Mouse (Mus musculus): ENCODE measurements around the gene Gm28036. TPM values are rescaled to one million over a fixed set of nuclear protein-coding genes. Genes with fewer than 3 reads are reported as not detected.
"Not testable (repeated sequence)": the region's sequence is repeated elsewhere in the genome, so short reads cannot be mapped to it uniquely, and the experiment has no call there.

Gene Gm28036
- total RNA-seq (2021): 10 to 100 TPM; 26.1 to 40.2 TPM

- intact Hi-C loops (cut with DNase I): no loop called here
- DNase-seq: no peak
Measured at GRCm38 (mm10) chr2:156126992-156127391, at the start of gene Gm28036. Gene Gm28036, minus strand, starts transcription at chr2:156127092.

- intact Hi-C loops (cut with DNase I): loop anchor here (10.0 kb wide), 1 partner anchor 192 kb away; no protein-coding TSS in a partner anchor
- DNase-seq: no peak
Measured at GRCm38 (mm10) chr2:156166557-156166956, 39.7 kb upstream of the Gm28036 start.

- no peak for DNase-seq
- intact Hi-C loops (cut with DNase I): loop anchor here (10.0 kb wide), 1 partner anchor 191 kb away; no protein-coding TSS in a partner anchor
Measured at GRCm38 (mm10) chr2:156165478-156165877, 38.6 kb upstream of the Gm28036 start.

- intact Hi-C loops (cut with DNase I): no loop called here
- no peak for DNase-seq
Measured at GRCm38 (mm10) chr2:156151538-156151937, 24.6 kb upstream of the Gm28036 start.

GRCm38 (mm10) chr2:156147316-156147915 lies 20.5 kb upstream of the Gm28036 start:
- intact Hi-C loops (cut with DNase I): no loop called here
- no peak for DNase-seq

- no peak for DNase-seq
- intact Hi-C loops (cut with DNase I): no loop called here
Measured at GRCm38 (mm10) chr2:156146272-156146989, 19.5 kb upstream of the Gm28036 start.

GRCm38 (mm10) chr2:156145486-156146130 lies 18.7 kb upstream of the Gm28036 start:
- intact Hi-C loops (cut with DNase I): no loop called here
- no peak for DNase-seq

GRCm38 (mm10) chr2:156143953-156144724 lies 17.2 kb upstream of the Gm28036 start, which contains the start of the genes Romo1 and Nfs1:
Gene Romo1, plus strand, starts transcription at chr2:156144039.
Gene Nfs1, minus strand, starts transcription at chr2:156144186.
- peak; percentile 98 for DNase-seq
- intact Hi-C loops (cut with DNase I): no loop called here

GRCm38 (mm10) chr2:156143367-156143766 lies 16.5 kb upstream of the Gm28036 start:
- intact Hi-C loops (cut with DNase I): no loop called here

GRCm38 (mm10) chr2:156142820-156143219 lies 15.9 kb upstream of the Gm28036 start:
- intact Hi-C loops (cut with DNase I): no loop called here
- DNase-seq: no peak

More at GRCm38 (mm10) chr2:156143367-156143766, 16.5 kb upstream of the Gm28036 start:
- DNase-seq: no peak

- no peak for DNase-seq
- intact Hi-C loops (cut with DNase I): loop anchor here (10.0 kb wide), 1 partner anchor 171 kb away; no protein-coding TSS in a partner anchor
Measured at GRCm38 (mm10) chr2:156135695-156136094, 8.8 kb upstream of the Gm28036 start.

- intact Hi-C loops (cut with DNase I): loop anchor here (10.0 kb wide), 1 partner anchor 169 kb away; no protein-coding TSS in a partner anchor
- no peak for DNase-seq
Measured at GRCm38 (mm10) chr2:156134161-156134560, 7.3 kb upstream of the Gm28036 start.

GRCm38 (mm10) chr2:156123731-156124130 lies 3.2 kb downstream of the Gm28036 start:
- intact Hi-C loops (cut with DNase I): no loop called here
- no peak for DNase-seq

GRCm38 (mm10) chr2:156119566-156119965 lies 7.3 kb downstream of the Gm28036 start:
- DNase-seq: no peak
- intact Hi-C loops (cut with DNase I): no loop called here

- intact Hi-C loops (cut with DNase I); DNase-seq: not testable (repeated sequence)
Measured at GRCm38 (mm10) chr2:156112080-156112423, 14.8 kb downstream of the Gm28036 start.

- intact Hi-C loops (cut with DNase I): no loop called here
- peak; percentile 95 for DNase-seq
Measured at GRCm38 (mm10) chr2:156111358-156112079, 15.4 kb downstream of the Gm28036 start, which contains the start of the genes Cpne1 and Rbm12. Gene Cpne1, minus strand, starts transcription at chr2:156111965. Gene Rbm12, minus strand, starts transcription at chr2:156111978.

- no peak for DNase-seq
- intact Hi-C loops (cut with DNase I): no loop called here
Measured at GRCm38 (mm10) chr2:156110627-156111357, 16.1 kb downstream of the Gm28036 start.

- intact Hi-C loops (cut with DNase I): no loop called here
- no peak for DNase-seq
Measured at GRCm38 (mm10) chr2:156091926-156092325, 35.0 kb downstream of the Gm28036 start.

- DNase-seq: no peak
- intact Hi-C loops (cut with DNase I): no loop called here
Measured at GRCm38 (mm10) chr2:156089799-156090198, 37.1 kb downstream of the Gm28036 start.
